Mouse (Mus musculus): ENCODE results near the gene Plek.

Plek gene

DNA sequence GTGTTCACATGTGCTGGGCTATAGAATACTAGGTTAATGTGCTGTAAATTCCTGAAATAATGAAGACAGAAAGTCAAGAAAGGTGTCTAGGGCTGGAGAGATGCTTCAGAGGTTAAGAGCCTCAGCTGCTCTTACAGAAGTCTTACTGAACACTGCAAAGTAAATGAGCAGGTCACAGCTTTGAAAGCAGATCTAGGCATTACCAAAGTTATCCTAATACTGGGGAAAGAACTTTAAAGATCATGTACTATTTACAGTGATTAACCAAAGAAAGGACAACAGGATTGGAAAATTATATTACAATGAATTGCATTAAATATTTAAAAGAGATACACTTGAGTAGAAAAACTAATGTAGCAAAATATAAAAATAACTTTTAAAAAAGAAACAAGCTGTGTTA, 52.2 kb downstream of the Plek start:
- no peak for DNase-seq

- DNase-seq = no peak
Measured at GRCm38 (mm10) chr11:16999387-16999786, 52.8 kb downstream of the Plek start.

DNA sequence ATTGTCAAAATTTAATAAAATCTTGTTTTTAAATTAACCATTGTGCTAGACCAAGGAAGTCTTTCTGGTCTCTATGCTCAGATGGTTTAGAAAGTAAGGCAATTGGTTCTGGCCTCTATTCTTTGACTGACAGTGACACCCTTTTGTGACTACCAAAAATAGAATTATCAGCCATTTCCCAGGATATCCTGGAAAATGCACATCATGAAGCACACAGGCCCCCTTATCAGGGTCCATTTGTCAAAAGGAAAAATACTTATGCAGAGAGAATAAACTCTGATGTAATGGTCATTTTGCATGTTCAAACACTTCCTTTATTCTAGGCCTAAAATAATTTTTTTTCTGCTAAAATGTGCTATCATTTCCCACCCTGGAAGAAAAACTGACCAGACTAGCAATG, 54.7 kb downstream of the Plek start:
- DNase-seq = no peak

DNA sequence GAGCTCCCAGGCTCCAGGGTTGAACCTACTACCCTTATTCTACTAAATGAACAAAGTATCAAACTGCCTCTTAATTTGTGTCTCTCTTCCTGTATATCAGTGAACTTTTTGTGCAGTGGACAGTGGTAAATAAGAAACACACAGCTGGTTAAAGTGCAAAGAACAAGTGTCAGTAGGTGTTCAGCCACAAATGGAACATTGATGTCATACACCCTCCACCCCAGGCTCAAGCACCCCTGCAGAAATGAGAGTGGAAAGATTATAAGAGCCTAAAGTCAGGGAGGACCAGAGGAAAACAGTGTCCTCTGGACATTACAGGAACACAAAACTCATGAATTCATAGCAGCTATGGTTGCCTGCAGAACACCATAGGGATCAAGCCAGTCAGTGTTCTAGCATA, 55.4 kb downstream of the Plek start:
- DNase-seq = no peak

DNA sequence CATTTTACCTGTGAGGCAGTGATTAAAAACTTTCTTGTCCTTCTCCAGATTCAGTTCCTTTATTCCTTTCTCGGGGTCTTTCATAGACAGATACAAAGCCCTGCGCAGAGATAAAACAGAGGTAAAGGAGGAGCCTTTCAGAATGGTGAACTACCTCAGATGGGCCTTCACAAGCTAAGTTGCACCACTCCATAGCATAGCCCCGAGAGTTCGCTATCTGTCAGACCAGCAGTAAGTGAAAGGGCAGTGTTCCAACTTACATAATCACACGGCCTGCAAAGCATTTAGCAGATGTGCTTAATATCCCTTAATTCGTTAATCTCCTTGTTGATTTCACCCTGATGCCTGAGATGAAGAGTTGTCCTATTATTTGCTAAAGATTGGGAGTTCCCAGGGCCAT, 59.3 kb downstream of the Plek start:
- DNase-seq = no peak

GRCm38 (mm10) chr11:16989885-16990284, 62.3 kb downstream of the Plek start:
- DNase-seq = no peak

DNA sequence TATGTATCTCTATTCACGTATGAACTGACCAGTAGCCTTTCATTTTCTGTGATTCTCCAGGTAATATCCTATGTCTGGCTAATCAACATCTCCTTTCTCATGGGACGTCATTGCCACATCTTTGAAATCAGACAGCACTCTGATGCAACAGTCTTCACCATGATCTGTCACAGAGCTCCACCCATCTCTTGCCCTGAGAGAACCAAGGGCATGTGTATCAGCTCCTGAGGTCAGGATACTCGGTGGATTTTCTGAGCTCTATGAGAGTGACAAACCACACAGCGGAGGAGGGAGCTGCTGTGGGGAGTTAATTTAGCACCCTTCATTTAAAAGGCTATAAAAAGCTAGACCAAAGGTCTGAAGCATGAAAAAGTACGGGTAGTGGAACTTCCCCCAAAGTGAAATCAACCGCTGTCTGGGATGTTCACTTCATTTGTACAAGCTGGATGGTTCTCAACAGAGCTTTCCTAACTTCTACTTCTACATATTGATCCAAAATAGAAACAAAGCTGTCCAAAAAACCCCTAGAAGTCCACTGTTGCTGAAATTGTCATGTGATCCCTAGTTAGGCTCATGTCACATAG, 64.3 kb downstream of the Plek start:
- no peak for DNase-seq

- no peak for DNase-seq
Measured at GRCm38 (mm10) chr11:16986550-16987187, 65.5 kb downstream of the Plek start.

DNA sequence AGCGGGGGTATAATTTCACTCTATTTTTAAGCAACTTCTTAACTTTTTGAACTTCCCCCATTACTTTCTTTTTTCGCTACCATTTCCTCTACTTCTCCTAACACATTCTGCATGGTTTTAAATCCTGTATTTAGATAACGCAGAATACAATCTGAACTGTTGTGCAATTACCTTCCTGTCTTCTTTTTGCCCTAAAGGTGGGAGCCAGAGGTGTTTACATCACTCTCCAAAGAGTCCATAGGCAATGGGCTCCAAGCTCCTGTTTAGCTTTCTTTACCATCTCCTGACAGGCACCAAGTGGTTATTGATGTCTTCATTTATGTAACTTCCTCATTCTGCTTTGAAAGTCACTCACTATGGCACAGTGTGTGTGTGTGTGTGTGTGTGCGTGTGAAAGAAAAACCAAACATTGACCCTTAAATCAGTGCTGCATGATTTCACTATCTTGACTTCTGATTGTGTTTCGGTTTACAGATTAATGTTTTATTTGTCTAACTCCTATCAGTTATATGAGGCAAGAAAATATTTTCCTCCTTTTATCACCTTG, 73.9 kb downstream of the Plek start:
- peak in 1 of 2 experiments; percentile 52 for DNase-seq

DNA sequence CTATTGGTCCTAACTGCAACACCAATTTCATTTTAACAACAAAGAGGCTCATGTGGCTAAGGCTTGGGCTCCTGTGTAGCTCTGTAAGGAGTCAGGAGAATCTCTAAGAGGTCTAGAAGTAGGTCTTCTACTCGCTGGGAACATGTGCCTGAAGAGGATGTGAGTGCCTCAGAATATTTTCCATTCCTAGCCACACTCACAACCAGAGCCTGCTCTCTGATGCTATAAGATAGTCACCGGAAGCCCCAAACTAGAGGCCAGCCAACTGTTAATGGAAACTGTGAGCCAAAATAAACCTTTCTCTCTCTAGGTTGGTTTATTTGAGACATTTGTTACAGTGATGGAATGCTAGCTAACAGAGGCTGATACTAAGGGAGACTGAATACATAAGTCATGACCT, 74.6 kb downstream of the Plek start:
- DNase-seq = peak in 1 of 2 experiments; percentile 17

GRCm38 (mm10) chr11:16976937-16977336, 75.2 kb downstream of the Plek start:
- DNase-seq = no peak

DNA sequence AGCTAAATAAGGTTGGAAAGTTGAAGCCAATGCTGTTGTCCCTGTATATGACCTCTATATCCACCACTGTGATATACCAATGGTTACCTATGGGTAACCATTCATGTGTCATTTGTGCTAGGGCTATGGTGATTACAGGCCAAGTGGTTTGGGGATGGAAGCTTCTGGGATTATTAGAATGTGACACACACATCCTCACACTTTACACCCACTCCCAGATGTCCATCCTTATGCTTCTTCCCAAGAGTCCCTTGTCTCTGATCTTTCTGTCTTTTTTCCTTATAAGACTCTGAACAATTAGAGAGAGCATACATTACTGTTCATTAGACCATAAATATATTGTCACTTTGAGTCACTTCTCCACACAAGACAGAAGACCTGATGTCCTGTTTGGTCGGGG, 79.1 kb downstream of the Plek start:
- DNase-seq = no peak

DNA sequence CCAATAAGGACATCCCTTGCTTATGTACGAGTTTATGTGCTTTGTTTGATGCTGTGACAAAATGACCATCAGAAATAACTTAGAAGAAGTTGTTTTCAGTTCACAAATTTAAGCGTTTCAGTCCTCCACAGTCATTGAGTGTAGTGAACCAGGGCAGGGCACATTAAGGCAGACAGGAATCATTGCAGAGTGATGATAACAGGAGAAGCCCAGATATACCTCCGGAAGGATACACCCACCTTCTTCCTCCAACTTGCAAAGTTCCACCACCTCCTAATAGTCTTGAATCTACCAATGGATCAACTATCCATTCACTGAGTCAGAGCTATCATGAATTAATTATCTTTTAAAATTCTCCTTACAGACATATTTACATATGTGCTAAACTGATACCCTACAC, 80.2 kb downstream of the Plek start:
- no peak for DNase-seq

DNA sequence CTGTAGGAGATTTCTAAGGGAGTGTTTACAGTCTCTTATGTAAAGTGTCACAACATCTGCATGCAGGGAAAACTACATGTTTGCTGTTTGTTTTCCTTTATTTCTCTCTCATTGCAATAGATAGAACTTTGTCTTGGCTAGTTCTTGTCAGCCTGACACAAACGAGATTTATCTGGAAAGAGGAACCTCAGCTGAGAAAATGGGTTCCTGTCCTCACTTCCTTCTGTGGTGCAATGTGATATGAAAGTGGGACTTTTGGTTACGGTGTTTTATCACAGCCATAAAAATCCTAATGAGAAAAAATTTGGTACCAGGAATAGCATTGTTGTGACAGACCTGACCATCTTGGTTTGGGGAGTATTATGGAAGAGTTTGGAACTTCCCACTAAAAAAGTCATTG, 82.5 kb downstream of the Plek start:
- no peak for DNase-seq

- peak in 1 of 2 experiments; percentile 39 for DNase-seq
Measured at GRCm38 (mm10) chr11:16967806-16968205, 84.4 kb downstream of the Plek start.

DNA sequence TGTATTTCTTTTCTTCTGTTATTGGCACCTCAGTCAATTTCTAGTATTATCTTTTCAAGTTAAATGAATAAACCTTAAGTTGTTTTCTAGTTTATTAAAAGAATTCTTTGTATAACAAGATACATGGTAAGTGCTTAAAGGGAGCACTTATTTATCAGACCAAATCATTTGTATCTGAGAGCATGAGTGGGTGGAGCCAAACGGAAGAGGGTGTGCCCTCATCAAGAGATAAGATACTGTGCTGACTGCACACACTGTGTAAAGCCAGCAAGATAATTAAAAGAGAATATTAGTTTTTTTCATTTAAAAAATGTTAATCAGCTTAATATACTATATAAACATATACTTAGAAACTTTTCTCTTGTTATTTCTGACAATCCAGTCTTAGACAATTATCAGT, 93.7 kb downstream of the Plek start:
- no peak for DNase-seq

- no peak for DNase-seq
Measured at GRCm38 (mm10) chr11:16957030-16957429, 95.2 kb downstream of the Plek start.

DNA sequence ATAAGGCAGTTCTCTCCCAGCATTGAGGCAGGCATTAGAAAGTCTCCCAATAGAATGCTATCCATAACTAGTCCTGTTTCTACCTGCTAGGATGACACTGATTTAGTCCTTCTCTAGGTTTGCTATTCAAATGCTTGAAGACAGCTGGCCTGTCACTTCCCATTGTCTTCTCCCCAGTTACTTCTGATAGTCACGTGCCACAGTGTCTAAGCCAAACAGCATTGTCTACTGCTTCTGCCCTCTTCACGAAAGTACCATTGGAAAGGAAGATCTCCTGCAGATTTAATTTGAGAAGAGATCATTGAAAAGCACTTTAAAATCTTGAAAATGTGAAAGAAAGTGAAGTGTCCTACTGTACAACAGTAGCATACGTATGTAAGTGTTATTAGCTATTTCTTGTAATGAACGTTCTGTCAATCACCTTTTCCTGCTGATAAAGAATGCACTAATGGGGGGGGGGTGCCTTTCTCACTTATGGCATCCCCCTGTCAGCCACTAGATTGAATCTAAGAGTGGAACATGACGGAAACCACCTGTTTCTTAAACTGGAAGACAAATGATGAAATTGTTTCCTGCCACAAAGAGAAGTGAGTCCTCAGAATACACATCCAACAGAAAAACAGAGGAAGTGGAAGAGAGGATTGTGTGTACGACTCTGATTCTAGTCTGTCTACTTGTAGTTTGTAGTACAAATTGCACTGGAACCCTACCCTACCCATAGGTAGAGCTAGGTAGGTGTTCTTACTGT, 95.9 kb downstream of the Plek start:
- no peak for DNase-seq

- DNase-seq = no peak
Measured at GRCm38 (mm10) chr11:16951761-16952010, 100.5 kb downstream of the Plek start.

- DNase-seq = peak; percentile 94
Measured at GRCm38 (mm10) chr11:16950976-16951760, 101.0 kb downstream of the Plek start, which contains the start of gene Fbxo48. TSS of gene Fbxo48 (plus strand) at chr11:16951375.

GRCm38 (mm10) chr11:16950226-16950975, 101.8 kb downstream of the Plek start:
- DNase-seq = no peak

DNA sequence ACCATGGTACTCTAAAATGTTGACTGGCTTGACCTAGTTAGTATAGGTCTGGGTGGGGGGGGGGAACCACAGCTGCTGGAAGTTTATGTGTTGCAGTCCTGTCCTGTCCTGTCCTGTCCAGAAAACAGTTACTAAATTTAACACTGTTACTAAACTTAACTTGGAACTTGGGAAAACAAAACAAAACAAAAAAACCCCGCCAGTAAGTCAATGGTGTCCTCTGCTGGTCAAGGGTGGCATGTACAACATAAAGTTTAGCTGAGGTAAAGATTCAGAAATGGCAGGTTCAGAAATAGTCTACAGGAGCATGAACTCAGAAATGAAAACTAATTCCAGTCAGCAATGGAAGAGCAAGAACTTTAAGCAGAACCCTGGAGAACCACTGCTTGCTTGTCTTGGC, 103.4 kb downstream of the Plek start:
- DNase-seq = no peak

DNA sequence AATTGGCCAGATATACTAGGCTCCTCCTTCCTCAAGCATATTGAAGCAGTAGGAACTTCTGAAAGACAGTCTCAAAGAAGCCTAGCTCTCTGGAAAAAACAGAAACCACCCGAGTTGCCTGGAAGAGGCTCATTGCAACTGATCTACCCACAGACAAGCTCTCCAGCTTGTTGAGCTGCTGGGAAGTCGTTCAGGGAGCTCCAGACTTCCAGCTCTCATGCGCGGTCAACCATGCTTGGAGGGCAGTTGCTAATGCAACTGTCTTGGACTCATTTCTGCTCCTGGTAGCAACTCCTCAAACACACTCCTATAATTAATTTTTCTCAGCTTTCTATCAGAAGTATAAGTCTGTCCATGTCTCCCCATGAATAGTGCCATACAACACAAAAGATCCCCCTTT, 109.2 kb downstream of the Plek start:
- no peak for DNase-seq
